ENCODE assay signal across 8 mouse cellular contexts in genomic region chr5:150196211-150196585, GRCm38 (mm10).
DNase-seq lines count a peak whose midpoint lies in the region; ATAC-seq and TF ChIP-seq lines count a peak whose summit lies in the region.

No protein-coding gene starts in this region.

- H3K36me3 ChIP-seq in hindbrain, embryonic 16.5 days (ENCODE audit: control insufficient read depth, insufficient read depth, low read length) = no peaks in the 10 kb centered on the region
- H3K36me3 ChIP-seq in liver, adult 2 months (ENCODE audit: control insufficient read depth, insufficient read depth, low read length) = no peaks in the 10 kb centered on the region
- no peaks in the 10 kb centered on the region for H3K36me3 ChIP-seq in midbrain, embryonic 16.5 days (ENCODE audit: control insufficient read depth, insufficient read depth, low read length)

- no peaks in the 10 kb centered on the region for H3K27me3 ChIP-seq in hindbrain, embryonic 16.5 days (replicated peaks; ENCODE audit: control insufficient read depth, insufficient read depth, low read length)
- no peaks in the 10 kb centered on the region for H3K27me3 ChIP-seq in liver, adult 2 months (ENCODE audit: control insufficient read depth, insufficient read depth, low read length)
- no peaks in the 10 kb centered on the region for H3K27me3 ChIP-seq in midbrain, embryonic 16.5 days (ENCODE audit: control insufficient read depth, insufficient read depth, low read depth, low read length)

- H3K4me1 ChIP-seq in bone marrow, adult 2 months (ENCODE audit: control insufficient read depth, insufficient read depth, low read length) = peaks cover 2% of the 10 kb centered on the region
- peaks cover 5% of the 10 kb centered on the region; the same call in 1 of the 2 replicates for H3K4me1 ChIP-seq in hindbrain, embryonic 16.5 days (ENCODE audit: control insufficient read depth, insufficient read depth, low read depth, low read length)
- H3K4me1 ChIP-seq in liver, adult 2 months (ENCODE audit: control insufficient read depth, insufficient read depth, low read length) = peaks cover 1% of the 10 kb centered on the region; the same call in 1 of the 2 replicates
- peaks cover 3% of the 10 kb centered on the region for H3K4me1 ChIP-seq in midbrain, embryonic 16.5 days (ENCODE audit: control insufficient read depth, insufficient read depth, low read length)

- ATAC-seq in hindbrain, embryonic 16.5 days = peak; percentile 28; the same call in 1 of the 2 replicates
- no peak for ATAC-seq in midbrain, embryonic 16.5 days

- no peak overlapping the region for H3K27ac ChIP-seq in bone marrow, adult 2 months (ENCODE audit: control insufficient read depth, insufficient read depth, low read depth, low read length, poor library complexity)
- no peak overlapping the region for H3K27ac ChIP-seq in hindbrain, embryonic 16.5 days (ENCODE audit: low read depth, low read length)
- H3K27ac ChIP-seq in liver, adult 2 months (replicated peaks; ENCODE audit: insufficient read depth, low read depth, low read length) = no peak overlapping the region
- no peak overlapping the region; the same call in 1 of the 2 replicates for H3K27ac ChIP-seq in midbrain, embryonic 16.5 days (ENCODE audit: low read length)

- peak; percentile 90 for DNase-seq in ES-CJ7 (ENCODE audit: low read depth, low spot score)
- DNase-seq in gastrocnemius, adult 18-20 months (ENCODE audit: low spot score) = peak; percentile 38
- peak; percentile 56 for DNase-seq in liver, adult 2 months (ENCODE audit: extremely low read depth, low read depth, low spot score)
- no peak for DNase-seq in right cerebral cortex, postnatal 10 days (ENCODE audit: low spot score in 2 of 2)
- DNase-seq in MN1 (ENCODE audit: low spot score) = no peak

- no peaks in the 10 kb centered on the region for H3K9me3 ChIP-seq in hindbrain, embryonic 16.5 days (ENCODE audit: control insufficient read depth, low read length)
- H3K9me3 ChIP-seq in midbrain, embryonic 16.5 days (replicated peaks; ENCODE audit: control insufficient read depth, low read length, poor library complexity, severe bottlenecking) = no peaks in the 10 kb centered on the region

- peak overlapping the region; percentile 87 for H3K4me2 ChIP-seq in hindbrain, embryonic 16.5 days (ENCODE audit: low read length)
- H3K4me2 ChIP-seq in midbrain, embryonic 16.5 days (ENCODE audit: low read length) = peak overlapping the region; percentile 77

- peak overlapping the region; percentile 66 for H3K9ac ChIP-seq in hindbrain, embryonic 16.5 days (ENCODE audit: low read depth, low read length)
- H3K9ac ChIP-seq in liver, adult 2 months (ENCODE audit: low read depth, low read length) = no peak overlapping the region
- 0 out of 2 replicates have a peak overlapping the region, but pooled peaks have one; percentile 24 for H3K9ac ChIP-seq in midbrain, embryonic 16.5 days (ENCODE audit: low read depth, low read length)

- peak overlapping the region; percentile 66 for H3K4me3 ChIP-seq in bone marrow, adult 2 months (replicated peaks; ENCODE audit: control insufficient read depth, low read depth, low read length)
- peak overlapping the region; percentile 47 for H3K4me3 ChIP-seq in hindbrain, embryonic 16.5 days (ENCODE audit: low read length)
- peak overlapping the region; percentile 7 for H3K4me3 ChIP-seq in liver, adult 2 months (ENCODE audit: insufficient read depth, low read depth, low read length)
- H3K4me3 ChIP-seq in midbrain, embryonic 16.5 days (ENCODE audit: low read depth, low read length) = peak overlapping the region; percentile 38

- TF ChIP-seq CTCF in bone marrow, adult 2 months (IDR thresholded peaks at IDR 0.05; ENCODE audit: control insufficient read depth, insufficient read depth, low read length) = no peak
- TF ChIP-seq CTCF in liver, adult 2 months (IDR thresholded peaks at IDR 0.05; ENCODE audit: low read depth, low read length) = no peak

- no peaks in the 10 kb centered on the region for H3K79me2 ChIP-seq in liver, adult 2 months (ENCODE audit: control insufficient read depth, insufficient read depth, low read length)

- no peak for TF ChIP-seq POLR2A in bone marrow, adult 2 months (IDR thresholded peaks at IDR 0.05; ENCODE audit: borderline replicate concordance, control insufficient read depth, low read depth, low read length)
- TF ChIP-seq POLR2A in liver, adult 2 months (IDR thresholded peaks at IDR 0.05; ENCODE audit: extremely low read depth, insufficient read depth, low read length) = no peak

- WGBS in bone marrow, adult 2 months = 4% methylated on average over 6 of the region's 6 CpGs
- WGBS in hindbrain, embryonic 16.5 days = 2% methylated on average over 6 of the region's 6 CpGs
- 2% methylated on average over 6 of the region's 6 CpGs for WGBS in liver, adult 2 months
- 4% methylated on average over 6 of the region's 6 CpGs for WGBS in midbrain, embryonic 16.5 days

Comparison
In these comparisons a context has a peak if more than half of its experiments do, and no peak if none do; other contexts are left out.
1. DNase-seq: peak in ES-CJ7 (single experiment), gastrocnemius, adult 18-20 months (single experiment) and liver, adult 2 months (single experiment); none in right cerebral cortex, postnatal 10 days (0 of 2) and MN1 (single experiment).
2. H3K4me3 ChIP-seq: peak in every context shown above with its lines; median percentile 66 in bone marrow, adult 2 months; 47 in hindbrain, embryonic 16.5 days; 38 in midbrain, embryonic 16.5 days; 7 in liver, adult 2 months.